Mouse (Mus musculus) midbrain, postnatal 0 days (tissue): ENCODE measurements at regions not wholly inside any gene's neighbourhood (a gene's known extent, or its start where the extent isn't known, plus 50 kb on each side); places are given as distances from the start of the nearest gene placed in this dataset.

Source experiments
- ATAC-seq: fragments of 200-750 bp; cut with Nextera tagmentation; 2 replicates; pipeline ENCODE4 v1.8.0; 2017; ENCODE audit warnings: moderate number of reproducible peaks, mild to moderate bottlenecking, moderate TSS enrichment, moderate library complexity; ENCODE audit not compliant: low FRiP score
- DNase-seq: peaks from one replicate; pipeline ENCODE4 v3.0.0-alpha.2; 2015; ENCODE audit warnings: low spot score
- H3K27ac ChIP-seq: fragments of 300-500 bp; sonication (generic); 2 replicates; pipeline ENCODE4 v1.5.1; 2014; ENCODE audit warnings: low read depth, mild to moderate bottlenecking, low read length, mixed read lengths
- H3K27me3 ChIP-seq: fragments of 300-500 bp; sonication (generic); 2 replicates; pipeline ENCODE4 v1.6.1; 2014; ENCODE audit warnings: low read length, control low read depth, mixed read lengths; ENCODE audit not compliant: insufficient read depth
- H3K36me3 ChIP-seq: fragments of 300-500 bp; sonication (generic); 2 replicates; pipeline ENCODE4 v1.6.1; 2014; ENCODE audit warnings: low read length, control low read depth, mixed read lengths; ENCODE audit not compliant: insufficient read depth
- H3K4me1 ChIP-seq: fragments of 300-500 bp; sonication (generic); 2 replicates; pipeline ENCODE4 v1.6.1; 2014; ENCODE audit warnings: mild to moderate bottlenecking, control low read depth, antibody characterized with exemption, low read length, mixed read lengths; ENCODE audit not compliant: insufficient read depth
- H3K4me2 ChIP-seq: fragments of 300-500 bp; sonication (generic); 2 replicates; pipeline ENCODE4 v1.6.1; 2014; ENCODE audit warnings: low read depth, mild to moderate bottlenecking, low read length, mixed read lengths; ENCODE audit not compliant: poor library complexity, severe bottlenecking
- H3K4me3 ChIP-seq: fragments of 300-500 bp; sonication (generic); 2 replicates; pipeline ENCODE4 v1.5.1; 2014; ENCODE audit warnings: low read depth, mild to moderate bottlenecking, low read length, moderate library complexity
- H3K9ac ChIP-seq: fragments of 300-500 bp; sonication (generic); replicated peaks from 2 replicates; pipeline ENCODE4 v1.6.1; 2014; ENCODE audit warnings: mild to moderate bottlenecking, low read length, moderate library complexity, mixed read lengths; ENCODE audit not compliant: poor library complexity, severe bottlenecking
- H3K9me3 ChIP-seq: fragments of 300-500 bp; sonication (generic); 2 replicates; pipeline ENCODE4 v1.6.1; 2016; ENCODE audit warnings: low read length, control low read depth
- CTCF ChIP-seq: IDR thresholded peaks from 2 replicates; pipeline ENCODE4 v1.5.1; 2016; ENCODE audit warnings: antibody characterized with exemption, mild to moderate bottlenecking
- WGBS: fragments of 180-500 bp; shearing (Covaris S2); extraction: QIAGEN DNeasy Blood & Tissue Kit; methylation state at CpG from one replicate; pipeline ENCODE4 v1.1.7; 2014; 5-methylcytosine and 5-hydroxymethylcytosine counted together

DNA sequence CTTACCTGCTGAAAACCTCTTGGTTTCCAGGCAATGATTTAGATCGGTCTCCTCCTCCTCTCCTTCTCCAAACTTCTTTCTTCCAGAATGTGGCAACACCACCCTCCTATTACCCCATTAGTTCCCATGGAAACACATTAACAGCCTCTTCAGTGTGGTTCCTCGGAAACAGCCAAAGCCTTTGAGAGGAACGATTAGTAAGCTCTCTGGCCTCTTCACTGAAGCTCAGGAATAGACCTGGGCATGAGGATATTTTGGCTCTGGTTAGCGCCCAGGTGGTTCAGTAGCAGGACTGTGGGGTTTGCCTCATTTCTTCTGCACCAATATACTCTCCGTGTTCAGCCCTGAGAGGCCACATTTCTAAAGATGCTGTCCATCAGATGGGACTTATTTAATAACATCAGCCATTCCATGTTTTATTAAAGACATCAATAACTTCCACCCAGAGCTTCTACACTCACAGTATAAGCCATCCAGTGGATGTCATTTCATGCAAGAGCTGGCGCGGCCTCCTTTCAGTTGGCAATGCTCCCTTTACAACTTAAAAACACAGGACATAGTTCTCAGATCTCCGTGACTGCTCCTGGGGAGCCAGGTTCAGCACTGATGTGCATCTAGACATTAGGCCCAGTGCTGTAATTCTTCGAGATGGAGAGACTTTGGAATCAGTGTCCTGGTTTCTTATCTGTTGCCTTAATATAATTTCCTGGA, 52.9 kb upstream of the Tcl1b2 start:
- Histone ChIP-seq H3K27ac (peak overlapping the region; percentile 64), H3K9me3 (no peaks in the 10 kb centered on the region), H3K4me2 (no peak overlapping the region), H3K27me3 (no peaks in the 10 kb centered on the region), H3K4me3 (no peak overlapping the region), H3K9ac (no peak overlapping the region), H3K4me1 (peaks cover 4% of the 10 kb centered on the region; the same call in 1 of the 2 replicates), H3K36me3 (no peaks in the 10 kb centered on the region)
- DNase-seq (peak; percentile 71), ATAC-seq (no peak; the same call in 1 of the 2 replicates)
- TF ChIP-seq CTCF: no peak
- 44% methylated on average over 9 of the region's 9 CpGs for WGBS

- no peak for TF ChIP-seq CTCF
Observed at GRCm38 (mm10) chr12:105093509-105093908, 52.3 kb upstream of the Tcl1b2 start.

More at GRCm38 (mm10) chr12:105093509-105093908, 52.3 kb upstream of the Tcl1b2 start:
- ATAC-seq: peak; percentile 84
- H3K36me3 ChIP-seq: no peaks in the 10 kb centered on the region
- no peaks in the 10 kb centered on the region for H3K27me3 ChIP-seq
- no peak overlapping the region for H3K9ac ChIP-seq
- peaks cover 4% of the 10 kb centered on the region; the same call in 1 of the 2 replicates for H3K4me1 ChIP-seq
- DNase-seq: peak; percentile 91
- H3K4me2 ChIP-seq: no peak overlapping the region
- no peaks in the 10 kb centered on the region for H3K9me3 ChIP-seq
- 20% methylated on average over 6 of the region's 6 CpGs for WGBS
- H3K27ac ChIP-seq: no peak overlapping the region
- no peak overlapping the region for H3K4me3 ChIP-seq
